Mouse (Mus musculus) cortical plate, adult 2 months (tissue): ENCODE measurements around the gene Gbp9. TPM values are rescaled to one million over a fixed set of nuclear protein-coding genes. Genes with fewer than 3 reads are reported as not detected.
"Not testable (repeated sequence)": the region's sequence is repeated elsewhere in the genome, so short reads cannot be mapped to it uniquely, and the experiment has no call there.

Experiments
- H3K27ac ChIP-seq: fragments of 200-500 bp; 2 replicates; pipeline ENCODE4 v1.5.1; 2012; ENCODE audit warnings: low read length, control low read depth, inconsistent platforms; ENCODE audit not compliant: insufficient read depth
- H3K4me1 ChIP-seq: fragments of 200-500 bp; 2 replicates; pipeline ENCODE4 v1.6.1; 2011; ENCODE audit warnings: low read length; ENCODE audit not compliant: control insufficient read depth, insufficient read depth
- H3K4me3 ChIP-seq: fragments of 200-500 bp; 2 replicates; pipeline ENCODE4 v1.5.1; 2011; ENCODE audit warnings: mild to moderate bottlenecking, low read length, control low read depth; ENCODE audit not compliant: insufficient read depth
- CTCF ChIP-seq: fragments of 200-500 bp; IDR thresholded peaks from 2 replicates; pipeline ENCODE4 v1.5.1; 2011; ENCODE audit warnings: mild to moderate bottlenecking, control low read depth, low read length; ENCODE audit not compliant: insufficient read depth; ENCODE audit errors: extremely low read depth
- POLR2A ChIP-seq: fragments of 200-500 bp; IDR thresholded peaks from 2 replicates; pipeline ENCODE4 v1.6.1; 2011; ENCODE audit warnings: mild to moderate bottlenecking, low read length, control low read depth; ENCODE audit not compliant: insufficient read depth; ENCODE audit errors: extremely low read depth
- polyA plus RNA-seq: library from polyadenylated mRNA; depleted of rRNA; stranded (reverse); fragments of >200 nt; gene quantifications from 2 replicates; pipeline ENCODE4 v1.2.3, GENCODE M21; 2012; rRNA removed

Gbp9 gene
- polyA plus RNA-seq, 1 experiment: 3.9 TPM

DNA sequence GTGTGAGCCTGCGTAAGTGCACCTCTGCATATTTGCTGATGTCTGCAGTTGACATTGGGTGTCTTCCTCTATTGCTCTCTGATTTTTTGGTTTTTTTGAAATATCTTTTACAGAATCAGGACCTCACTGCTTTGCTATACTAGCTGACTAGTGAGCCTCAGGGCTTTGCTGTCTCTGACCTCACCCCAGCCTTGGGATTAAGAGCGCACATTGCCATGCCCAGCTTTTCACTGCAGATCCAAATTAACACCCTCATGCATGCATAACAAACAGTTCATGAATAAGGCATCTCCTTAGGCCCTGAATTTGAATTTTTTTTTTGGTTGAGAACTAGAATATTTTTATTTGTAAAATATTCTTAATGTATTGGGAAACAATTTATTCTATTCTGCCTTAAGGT lies 84.1 kb downstream of the Gbp9 start:
- Histone ChIP-seq H3K4me1 (no peaks in the 10 kb centered on the region), H3K27ac (no peak overlapping the region), H3K4me3 (no peak overlapping the region)
- TF ChIP-seq POLR2A (no peak), CTCF (no peak)

DNA sequence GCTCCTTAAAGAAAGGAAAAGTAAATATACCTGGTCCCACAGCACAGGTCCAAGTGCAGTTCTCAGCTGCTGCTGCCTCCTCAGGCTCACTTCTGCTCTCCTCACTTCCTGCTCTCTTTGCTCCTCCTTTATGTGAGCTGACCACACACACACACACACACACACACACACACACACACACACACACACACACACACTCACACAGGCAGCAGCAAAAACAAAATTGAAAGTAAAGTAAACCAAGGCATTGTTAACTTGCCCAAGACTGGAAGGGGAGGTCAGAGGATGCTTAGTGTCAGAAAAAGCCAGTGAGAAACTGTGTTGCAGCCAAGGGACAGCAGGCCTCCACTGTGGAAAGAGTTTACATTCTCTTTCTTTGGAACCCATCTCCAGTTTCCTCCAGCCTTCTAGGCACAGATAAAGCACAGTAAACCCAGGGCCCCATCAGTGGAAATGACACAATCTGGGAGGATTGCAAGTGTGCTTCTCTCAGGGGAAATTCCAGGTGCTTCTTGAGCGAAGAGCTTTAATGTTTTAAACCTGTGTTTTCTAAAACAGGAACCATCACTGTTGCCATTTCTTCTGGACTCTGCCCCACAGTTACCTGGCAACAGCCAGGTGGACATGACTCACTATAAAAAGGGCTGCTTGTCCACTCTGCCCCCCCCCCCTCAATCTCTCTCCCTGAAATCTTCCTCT lies 85.7 kb downstream of the Gbp9 start:
- not testable (repeated sequence) for H3K27ac ChIP-seq, H3K4me3 ChIP-seq, H3K4me1 ChIP-seq

DNA sequence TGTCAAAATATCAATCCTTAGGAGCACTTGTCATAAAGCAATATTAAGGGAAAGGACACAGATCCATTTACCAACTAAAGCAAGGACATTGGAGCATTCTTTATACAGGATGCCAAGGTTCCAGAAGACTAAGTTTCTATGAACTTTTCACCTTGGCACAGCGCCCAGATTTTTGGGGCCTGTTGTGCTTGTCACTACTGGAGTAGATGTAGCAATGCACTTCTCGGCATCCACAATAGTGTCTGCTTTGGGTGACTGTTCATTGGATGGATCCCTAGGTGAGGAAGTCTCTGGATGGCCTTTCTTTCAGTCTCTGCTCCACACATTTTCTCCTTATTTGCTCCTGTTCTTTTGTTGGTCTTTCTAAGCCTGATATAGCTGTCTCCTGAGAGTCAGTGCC lies 107.0 kb downstream of the Gbp9 start:
- H3K4me1 ChIP-seq: no peaks in the 10 kb centered on the region
- H3K4me3 ChIP-seq: no peak overlapping the region

More for the DNA sequence above, 107.0 kb downstream of the Gbp9 start:
- no peak overlapping the region for H3K27ac ChIP-seq
- TF ChIP-seq CTCF (no peak), POLR2A (no peak)

Other genes starting within 250 kb of the Gbp9 start
- 0.30 and 0.31 TPM in 2 replicates for gene Abcg3, start 156.8 kb downstream of the Gbp9 start, polyA plus RNA-seq
- gene Gbp8, start within 50 bp of the Gbp9 start, polyA plus RNA-seq: 0.17 and 0.44 TPM in 2 replicates
- gene Gbp4, start within 50 bp of the Gbp9 start, polyA plus RNA-seq: 2.3 and 3.4 TPM in 2 replicates
- gene Gbp10, start 100.0 kb upstream of the Gbp9 start, polyA plus RNA-seq: 0.06 and 0.42 TPM in 2 replicates
- 0.23 and 0.31 TPM in 2 replicates for gene Gm43302, start 154.2 kb upstream of the Gbp9 start, polyA plus RNA-seq
- 1.4 and 1.8 TPM in 2 replicates for gene Gbp6, start 154.2 kb upstream of the Gbp9 start, polyA plus RNA-seq